Mouse (Mus musculus): ENCODE results near the gene Tnfrsf25. TPM values are rescaled to one million over a fixed set of nuclear protein-coding genes. Genes with fewer than 3 reads are reported as not detected.

The Tnfrsf25 gene
- polyA plus RNA-seq, 1 experiment from 2014 or later: 1.1 TPM

- Histone ChIP-seq H3K4me1 (replicated peaks) (peaks cover 23% of the 10 kb centered on the region), H3K4me2 (no peak overlapping the region), H3K9me3 (replicated peaks) (no peaks in the 10 kb centered on the region), H3K9ac (no peak overlapping the region), H3K36me3 (no peaks in the 10 kb centered on the region), H3K27me3 (replicated peaks) (peaks cover 93% of the 10 kb centered on the region), H3K4me3 (no peak overlapping the region), H3K27ac (ENCODE audit: poor library complexity, severe bottlenecking) (no peak overlapping the region)
- 27% methylated on average over 10 of the region's 10 CpGs for WGBS
- ATAC-seq (ENCODE audit: insufficient number of reproducible peaks, low FRiP score): no peak
Measured at GRCm38 (mm10) chr4:152132772-152133169, 17.0 kb downstream of the Tnfrsf25 start.

DNA sequence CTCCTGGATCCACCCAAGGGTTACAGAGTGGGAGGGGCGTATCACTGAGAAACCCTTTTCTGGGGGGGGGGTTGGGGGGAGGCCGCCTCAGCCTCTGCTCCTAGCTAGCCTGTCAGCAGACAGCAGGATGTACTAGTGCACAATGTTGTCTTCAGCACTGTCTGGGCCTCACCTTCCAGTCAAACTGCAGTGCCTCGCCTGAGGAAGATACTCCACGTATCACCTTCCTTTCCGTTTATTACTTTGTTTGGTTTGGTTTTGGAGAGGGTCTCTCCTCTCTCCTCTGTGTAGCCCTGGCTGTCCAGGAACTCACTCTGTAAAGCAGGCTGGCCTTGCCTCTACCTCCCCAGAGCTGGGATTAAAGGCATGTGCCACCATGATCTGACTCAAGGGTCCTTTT is 17.5 kb downstream of the Tnfrsf25 start:
- H3K4me2 ChIP-seq: no peak overlapping the region
- H3K9me3 ChIP-seq (replicated peaks): no peaks in the 10 kb centered on the region
- H3K4me3 ChIP-seq: no peak overlapping the region
- WGBS: 57% methylated on average over 5 of the region's 5 CpGs
- ATAC-seq (ENCODE audit: insufficient number of reproducible peaks, low FRiP score): no peak
- H3K4me1 ChIP-seq (replicated peaks): peaks cover 23% of the 10 kb centered on the region
- H3K27me3 ChIP-seq (replicated peaks): peaks cover 88% of the 10 kb centered on the region
- no peak overlapping the region for H3K9ac ChIP-seq
- no peak overlapping the region for H3K27ac ChIP-seq (ENCODE audit: poor library complexity, severe bottlenecking)
- H3K36me3 ChIP-seq: no peaks in the 10 kb centered on the region

- H3K4me1 ChIP-seq (replicated peaks): peaks cover 29% of the 10 kb centered on the region
- no peaks in the 10 kb centered on the region for H3K9me3 ChIP-seq (replicated peaks)
- H3K36me3 ChIP-seq: no peaks in the 10 kb centered on the region
- no peak overlapping the region for H3K27ac ChIP-seq (ENCODE audit: poor library complexity, severe bottlenecking)
- H3K27me3 ChIP-seq (replicated peaks): peaks cover 80% of the 10 kb centered on the region
- no peak overlapping the region for H3K9ac ChIP-seq
- no peak for ATAC-seq (ENCODE audit: insufficient number of reproducible peaks, low FRiP score)
- no peak overlapping the region for H3K4me2 ChIP-seq
- H3K4me3 ChIP-seq: no peak overlapping the region
Measured at GRCm38 (mm10) chr4:152134507-152134906, 18.8 kb downstream of the Tnfrsf25 start.

DNA sequence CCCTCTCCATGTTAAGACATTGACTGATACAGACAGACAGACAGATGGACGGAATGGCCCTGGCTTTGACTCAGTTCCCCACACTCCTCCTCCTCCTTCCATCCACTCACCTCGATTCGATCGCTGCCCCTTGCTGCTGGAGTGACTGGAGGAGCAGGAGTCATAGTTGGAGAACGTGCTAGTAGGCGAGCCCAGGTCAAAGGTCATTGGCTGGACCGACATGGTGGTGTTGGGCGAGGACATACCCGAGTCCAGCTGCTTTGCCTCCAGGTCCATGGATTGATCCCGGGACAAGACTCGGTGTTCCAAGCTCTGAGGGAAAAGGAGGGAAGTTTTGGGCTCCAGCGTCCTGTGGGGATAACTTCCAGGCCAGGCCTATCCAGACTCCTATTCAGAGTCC is 19.6 kb downstream of the Tnfrsf25 start:
- Histone ChIP-seq H3K9me3 (replicated peaks) (no peaks in the 10 kb centered on the region), H3K27me3 (replicated peaks) (peaks cover 72% of the 10 kb centered on the region), H3K4me3 (no peak overlapping the region), H3K4me2 (no peak overlapping the region), H3K4me1 (replicated peaks) (peaks cover 25% of the 10 kb centered on the region), H3K27ac (ENCODE audit: poor library complexity, severe bottlenecking) (no peak overlapping the region), H3K9ac (no peak overlapping the region), H3K36me3 (no peaks in the 10 kb centered on the region)
- WGBS: 80% methylated on average over 12 of the region's 12 CpGs
- no peak for ATAC-seq (ENCODE audit: insufficient number of reproducible peaks, low FRiP score)

DNA sequence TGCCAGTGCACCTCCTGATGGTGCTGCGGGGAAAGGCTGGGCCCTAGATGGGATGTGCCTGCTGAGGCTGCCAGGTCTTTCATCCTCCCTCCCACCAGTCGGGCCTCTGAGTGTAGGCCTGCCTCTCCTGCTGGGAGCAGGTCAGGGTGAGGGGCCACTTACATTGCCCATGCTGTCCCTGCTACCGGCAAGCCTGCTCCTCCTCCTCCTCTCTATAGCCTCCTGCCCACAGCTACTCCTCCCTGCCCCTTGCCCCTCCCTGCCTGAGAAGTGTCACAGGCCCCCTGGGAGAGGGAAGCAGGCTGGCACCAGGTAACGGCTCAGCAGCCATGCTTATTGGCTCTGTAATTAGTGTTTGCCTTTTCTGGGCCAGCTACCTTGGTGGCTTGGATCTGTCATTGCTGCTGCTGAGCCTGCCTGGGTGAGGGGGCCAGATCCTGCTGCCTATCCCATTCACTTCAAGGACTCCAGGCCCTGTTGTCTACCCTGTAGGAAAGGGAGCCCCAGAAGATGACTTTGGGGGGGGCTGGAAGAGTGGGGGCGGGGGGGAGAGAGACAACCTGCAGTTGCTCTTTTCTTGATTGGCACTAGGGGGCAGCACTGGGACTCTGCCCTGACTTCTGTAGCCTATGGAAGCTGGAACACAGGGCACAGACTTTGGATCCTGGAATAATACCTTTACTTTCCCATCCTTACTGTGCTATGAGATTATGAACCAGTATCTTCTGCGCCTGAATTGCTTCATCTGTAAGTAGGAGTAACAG is 20.6 kb downstream of the Tnfrsf25 start:
- WGBS: 26% methylated on average over 6 of the region's 6 CpGs
- H3K27ac ChIP-seq (ENCODE audit: poor library complexity, severe bottlenecking): no peak overlapping the region
- H3K27me3 ChIP-seq (replicated peaks): peaks cover 68% of the 10 kb centered on the region
- no peak overlapping the region for H3K9ac ChIP-seq
- H3K36me3 ChIP-seq: no peaks in the 10 kb centered on the region
- H3K4me2 ChIP-seq: no peak overlapping the region
- peaks cover 15% of the 10 kb centered on the region for H3K4me1 ChIP-seq (replicated peaks)
- no peak for ATAC-seq (ENCODE audit: insufficient number of reproducible peaks, low FRiP score)
- H3K4me3 ChIP-seq: no peak overlapping the region
- H3K9me3 ChIP-seq (replicated peaks): no peaks in the 10 kb centered on the region

DNA sequence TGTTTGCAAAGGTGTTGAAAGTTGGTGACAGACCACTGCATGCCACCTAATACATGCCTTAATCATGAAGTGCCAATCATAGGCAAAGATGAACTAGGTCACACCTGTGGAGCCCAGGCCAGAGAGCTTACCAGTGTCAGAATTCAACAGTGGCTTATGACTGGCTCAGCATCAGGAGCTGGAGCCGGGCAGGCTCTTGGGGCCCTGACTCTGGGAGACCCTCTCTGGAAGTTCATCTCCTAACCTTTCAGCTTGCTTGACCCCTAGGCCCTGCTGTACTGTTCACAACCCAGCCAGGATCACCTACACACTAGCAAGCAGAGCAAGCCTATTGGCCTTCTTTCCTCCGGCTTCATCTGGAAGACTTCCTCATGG is 21.1 kb downstream of the Tnfrsf25 start:
- whole genome bisulfite sequencing: 83% methylated on average over 2 of the region's 2 CpGs
- Histone ChIP-seq H3K36me3 (no peaks in the 10 kb centered on the region), H3K9me3 (replicated peaks) (no peaks in the 10 kb centered on the region)

DNA sequence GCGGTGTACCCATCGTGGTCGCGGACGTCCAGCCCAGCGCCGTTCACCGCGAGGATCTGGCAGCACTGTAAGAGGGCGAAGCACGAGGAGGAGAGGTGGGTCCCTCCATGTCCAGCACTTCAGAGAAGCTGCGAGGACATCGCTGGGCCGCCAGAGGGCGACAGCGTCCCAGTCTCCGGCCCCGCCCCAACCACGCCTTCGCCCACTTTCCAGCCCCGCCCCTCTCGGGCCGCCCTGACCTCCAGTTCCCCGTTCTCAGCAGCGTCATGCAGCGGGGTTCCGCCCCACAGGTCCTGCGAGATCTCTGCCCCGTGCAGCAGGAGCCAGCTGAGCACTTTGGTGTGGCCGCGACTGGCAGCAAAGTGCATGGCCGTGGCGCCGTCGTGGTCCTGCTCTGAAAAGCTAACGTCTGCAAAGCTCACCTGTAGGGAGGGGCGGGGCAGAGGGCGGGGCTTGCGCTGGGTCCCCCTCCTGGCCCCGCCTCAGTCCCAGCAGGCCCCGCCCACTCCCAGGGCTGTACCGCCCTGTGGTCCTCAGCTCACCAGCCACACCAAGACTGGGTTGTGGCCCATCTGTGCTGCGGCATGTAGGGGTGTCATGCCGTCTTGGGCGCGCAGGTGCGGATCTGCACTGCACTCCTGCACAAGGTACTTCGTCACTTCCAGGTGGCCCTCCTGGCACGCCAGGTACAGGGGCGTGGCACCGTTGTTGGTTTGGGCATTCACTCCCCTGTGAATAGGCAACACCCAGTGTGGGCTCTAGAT is 22.9 kb downstream of the Tnfrsf25 start:
- Histone ChIP-seq H3K36me3 (no peaks in the 10 kb centered on the region), H3K27me3 (replicated peaks) (peaks cover 57% of the 10 kb centered on the region), H3K9ac (no peak overlapping the region), H3K9me3 (replicated peaks) (no peaks in the 10 kb centered on the region), H3K27ac (ENCODE audit: poor library complexity, severe bottlenecking) (no peak overlapping the region), H3K4me2 (peak overlapping the region; percentile 86), H3K4me3 (peak overlapping the region; percentile 53), H3K4me1 (replicated peaks) (peaks cover 5% of the 10 kb centered on the region)
- ATAC-seq (ENCODE audit: insufficient number of reproducible peaks, low FRiP score): peak; percentile 86
- WGBS: 3% methylated on average over 51 of the region's 51 CpGs

More for the DNA sequence above, 21.1 kb downstream of the Tnfrsf25 start:
- Histone ChIP-seq H3K27me3 (replicated peaks) (peaks cover 68% of the 10 kb centered on the region), H3K4me3 (no peak overlapping the region), H3K4me2 (no peak overlapping the region), H3K9ac (no peak overlapping the region), H3K27ac (ENCODE audit: poor library complexity, severe bottlenecking) (no peak overlapping the region), H3K4me1 (replicated peaks) (peaks cover 10% of the 10 kb centered on the region)
- no peak for ATAC-seq (ENCODE audit: insufficient number of reproducible peaks, low FRiP score)

GRCm38 (mm10) chr4:152140441-152140840 is 24.7 kb downstream of the Tnfrsf25 start:
- no peak overlapping the region for H3K9ac ChIP-seq
- peaks cover 5% of the 10 kb centered on the region for H3K4me1 ChIP-seq (replicated peaks)
- H3K9me3 ChIP-seq (replicated peaks): no peaks in the 10 kb centered on the region
- H3K4me2 ChIP-seq: no peak overlapping the region
- H3K27me3 ChIP-seq (replicated peaks): peaks cover 45% of the 10 kb centered on the region
- H3K27ac ChIP-seq (ENCODE audit: poor library complexity, severe bottlenecking): no peak overlapping the region
- no peak overlapping the region for H3K4me3 ChIP-seq
- H3K36me3 ChIP-seq: no peaks in the 10 kb centered on the region
- 34% methylated on average over 6 of the region's 6 CpGs for WGBS
- ATAC-seq (ENCODE audit: insufficient number of reproducible peaks, low FRiP score): no peak

DNA sequence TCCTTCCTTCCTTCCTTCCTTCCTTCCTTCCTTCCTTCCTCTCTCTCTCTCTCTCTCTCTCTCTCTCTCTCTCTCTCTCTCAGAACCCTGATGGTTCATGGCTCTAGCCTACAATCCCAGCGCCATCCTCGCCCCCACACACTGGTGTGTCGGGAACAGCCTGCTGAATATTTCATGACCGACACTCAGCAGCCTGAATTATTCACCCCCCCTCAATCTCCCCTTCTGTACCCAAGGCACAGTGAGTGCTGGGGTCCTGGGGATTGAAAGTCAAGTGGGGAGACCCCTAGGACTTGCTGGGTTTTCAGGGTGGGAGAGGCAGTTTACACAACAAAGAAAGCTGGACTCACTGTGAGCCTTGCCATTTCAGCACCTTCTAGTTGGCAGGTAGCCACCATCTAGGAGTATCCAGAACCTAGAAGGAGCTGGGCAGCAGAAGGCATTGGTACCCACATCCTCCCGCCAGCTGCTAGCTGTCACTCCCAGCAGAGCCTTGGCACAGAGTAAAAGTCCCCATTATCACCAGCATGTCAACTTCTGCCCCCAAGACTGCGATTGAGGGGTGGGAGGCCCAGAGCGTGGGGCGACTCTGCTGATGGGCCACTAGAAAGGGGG is 25.9 kb downstream of the Tnfrsf25 start:
- Histone ChIP-seq H3K27ac (ENCODE audit: poor library complexity, severe bottlenecking) (no peak overlapping the region), H3K36me3 (no peaks in the 10 kb centered on the region), H3K4me1 (replicated peaks) (peaks cover 5% of the 10 kb centered on the region), H3K27me3 (replicated peaks) (peaks cover 48% of the 10 kb centered on the region), H3K4me2 (no peak overlapping the region), H3K4me3 (no peak overlapping the region), H3K9ac (no peak overlapping the region), H3K9me3 (replicated peaks) (no peaks in the 10 kb centered on the region)
- ATAC-seq (ENCODE audit: insufficient number of reproducible peaks, low FRiP score): no peak
- WGBS: 66% methylated on average over 8 of the region's 8 CpGs

DNA sequence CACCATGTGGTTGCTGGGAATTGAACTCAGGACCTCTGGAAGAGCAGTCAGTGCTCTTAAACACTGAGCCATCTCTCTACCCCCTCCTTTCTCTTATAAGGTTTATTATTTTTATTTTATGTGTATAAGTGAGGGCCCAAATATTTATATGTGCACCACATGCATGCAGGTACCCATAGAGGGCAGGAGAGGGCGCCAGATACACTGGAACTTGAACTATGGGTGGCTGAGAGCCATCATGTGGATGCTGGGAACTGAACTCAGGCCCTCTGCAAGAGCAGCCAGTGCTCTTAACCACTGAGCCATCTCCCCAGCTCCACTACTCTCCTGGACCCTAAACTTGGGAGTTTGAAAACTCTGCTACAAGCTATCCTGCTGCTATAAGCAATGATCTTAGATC is 27.9 kb downstream of the Tnfrsf25 start:
- no peak overlapping the region for H3K9ac ChIP-seq
- H3K36me3 ChIP-seq: no peaks in the 10 kb centered on the region
- WGBS: 26% methylated on average over 1 of the region's 1 CpGs
- peaks cover 4% of the 10 kb centered on the region for H3K4me1 ChIP-seq (replicated peaks)
- H3K9me3 ChIP-seq (replicated peaks): no peaks in the 10 kb centered on the region
- no peak overlapping the region for H3K27ac ChIP-seq (ENCODE audit: poor library complexity, severe bottlenecking)
- no peak overlapping the region for H3K4me3 ChIP-seq
- H3K4me2 ChIP-seq: no peak overlapping the region
- no peak for ATAC-seq (ENCODE audit: insufficient number of reproducible peaks, low FRiP score)
- H3K27me3 ChIP-seq (replicated peaks): peaks cover 53% of the 10 kb centered on the region

- ATAC-seq (ENCODE audit: insufficient number of reproducible peaks, low FRiP score): no peak
- Histone ChIP-seq H3K27ac (ENCODE audit: poor library complexity, severe bottlenecking) (no peak overlapping the region), H3K4me1 (replicated peaks) (no peaks in the 10 kb centered on the region), H3K27me3 (replicated peaks) (peaks cover 66% of the 10 kb centered on the region), H3K9me3 (replicated peaks) (no peaks in the 10 kb centered on the region), H3K4me3 (no peak overlapping the region), H3K36me3 (no peaks in the 10 kb centered on the region), H3K4me2 (no peak overlapping the region), H3K9ac (no peak overlapping the region)
- WGBS: 67% methylated on average over 10 of the region's 10 CpGs
Measured at GRCm38 (mm10) chr4:152145473-152145872, 29.7 kb downstream of the Tnfrsf25 start.
